Mouse (Mus musculus) heart, embryonic 15.5 days (tissue): ENCODE results near the gene 1700011M02Rik. TPM values are rescaled to one million over a fixed set of nuclear protein-coding genes. Genes with fewer than 3 reads are reported as not detected.
"Not testable (repeated sequence)": the region's sequence is repeated elsewhere in the genome, so short reads cannot be mapped to it uniquely, and the experiment has no call there.

Experiments used
- ATAC-seq: fragments of 200-750 bp; cut with Nextera tagmentation; replicated peaks from 2 replicates; pipeline ENCODE4 v1.8.0; 2017; ENCODE audit warnings: low read depth, moderate TSS enrichment; ENCODE audit not compliant: insufficient number of reproducible peaks, insufficient read depth, low FRiP score
- H3K27ac ChIP-seq: fragments of 300-500 bp; sonication (generic); 2 replicates; pipeline ENCODE4 v1.5.1; 2015; ENCODE audit warnings: mild to moderate bottlenecking, inconsistent platforms
- H3K27me3 ChIP-seq: fragments of 300-500 bp; sonication (generic); 2 replicates; pipeline ENCODE4 v1.6.1; 2015; ENCODE audit warnings: inconsistent platforms
- H3K36me3 ChIP-seq: fragments of 300-500 bp; sonication (generic); 2 replicates; pipeline ENCODE4 v1.6.1; 2015; ENCODE audit warnings: mild to moderate bottlenecking, inconsistent platforms
- H3K4me1 ChIP-seq: fragments of 300-500 bp; sonication (generic); replicated peaks from 2 replicates; pipeline ENCODE4 v1.6.1; 2015; ENCODE audit warnings: inconsistent platforms
- H3K4me2 ChIP-seq: fragments of 300-500 bp; sonication (generic); 2 replicates; pipeline ENCODE4 v1.6.1; 2015; ENCODE audit warnings: inconsistent platforms, mild to moderate bottlenecking, moderate library complexity
- H3K4me3 ChIP-seq: fragments of 300-500 bp; sonication (generic); 2 replicates; pipeline ENCODE4 v1.5.1; 2015; ENCODE audit warnings: mild to moderate bottlenecking, inconsistent platforms
- H3K9ac ChIP-seq: fragments of 300-500 bp; sonication (generic); 2 replicates; pipeline ENCODE4 v1.6.1; 2015; ENCODE audit warnings: mild to moderate bottlenecking, inconsistent platforms
- H3K9me3 ChIP-seq: fragments of 300-500 bp; sonication (generic); replicated peaks from 2 replicates; pipeline ENCODE4 v1.6.1; 2016; ENCODE audit warnings: inconsistent platforms
- WGBS: fragments of 180-500 bp; shearing (Covaris S2); methylation state at CpG from one replicate; pipeline ENCODE4 v1.1.7; 2015; ENCODE audit warnings: mixed read lengths; 5-methylcytosine and 5-hydroxymethylcytosine counted together
- polyA plus RNA-seq: library from polyadenylated mRNA; unstranded; fragments of >200 nt; fragmentation: Nextera tagmentation; extraction: Ambion mirVana; gene quantifications from 2 replicates; pipeline ENCODE4 v1.2.1, GENCODE M21; 2015

1700011M02Rik gene
- not detected in 2 replicates for polyA plus RNA-seq

- 81% methylated on average over 7 of the region's 9 CpGs for WGBS
- H3K9ac ChIP-seq, H3K27ac ChIP-seq, H3K36me3 ChIP-seq, H3K4me3 ChIP-seq, ATAC-seq, H3K9me3 ChIP-seq, H3K4me2 ChIP-seq, H3K4me1 ChIP-seq, H3K27me3 ChIP-seq: not testable (repeated sequence)
These were observed at the start of gene 1700011M02Rik, which contains the start of gene Dmrtc1a for GRCm38 (mm10) chrX:102908587-102908986. TSS of gene 1700011M02Rik (plus strand) at chrX:102908905. TSS of gene Dmrtc1a (minus strand) at chrX:102908687.

GRCm38 (mm10) chrX:102867871-102868270, 40.8 kb upstream of the 1700011M02Rik start, which contains the start of gene 1700031F05Rik:
TSS of gene 1700031F05Rik (minus strand) at chrX:102867971.
- no peaks in the 10 kb centered on the region for H3K9me3 ChIP-seq

DNA sequence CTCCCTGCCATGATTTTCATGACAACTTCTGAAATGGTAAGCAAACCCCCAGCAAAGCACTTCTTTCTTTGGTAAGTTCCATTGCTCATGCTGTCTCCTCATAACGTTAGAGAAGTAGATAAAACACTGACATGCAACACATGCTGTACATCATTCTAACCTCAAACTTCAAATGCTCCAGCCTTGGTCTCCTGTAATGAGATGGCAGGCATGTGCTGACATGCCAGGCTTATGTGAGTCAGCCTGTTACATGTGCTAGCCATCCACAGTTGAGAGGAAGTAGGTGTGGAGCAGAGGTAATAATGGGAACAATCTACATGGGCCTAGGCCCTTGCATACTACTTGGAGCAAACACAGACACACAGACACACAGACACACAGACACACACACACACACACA, 6.1 kb downstream of the 1700011M02Rik start:
- not testable (repeated sequence) for H3K36me3 ChIP-seq, ATAC-seq, H3K9ac ChIP-seq, H3K9me3 ChIP-seq, H3K4me2 ChIP-seq, H3K4me1 ChIP-seq, H3K27ac ChIP-seq, H3K27me3 ChIP-seq, H3K4me3 ChIP-seq
- 54% methylated on average over 1 of the region's 1 CpGs for WGBS

More at GRCm38 (mm10) chrX:102867871-102868270, 40.8 kb upstream of the 1700011M02Rik start, which contains the start of gene 1700031F05Rik:
- Histone ChIP-seq H3K9ac (no peak within 1 kb of the TSS), H3K4me3 (no peak within 1 kb of the TSS), H3K36me3 (no peaks in the 10 kb centered on the region), H3K4me1 (no peaks in the 10 kb centered on the region), H3K27me3 (no peaks in the 10 kb centered on the region), H3K4me2 (no peak within 1 kb of the TSS), H3K27ac (no peak within 1 kb of the TSS)
- ATAC-seq = no peak
- 88% methylated on average over 6 of the region's 6 CpGs for WGBS

- H3K4me1 ChIP-seq, H3K27me3 ChIP-seq, H3K27ac ChIP-seq, H3K4me2 ChIP-seq, H3K36me3 ChIP-seq, H3K9ac ChIP-seq, H3K9me3 ChIP-seq, H3K4me3 ChIP-seq, ATAC-seq: not testable (repeated sequence)
- 17% methylated on average over 4 of the region's 4 CpGs for WGBS
These were observed 18.0 kb downstream of the 1700011M02Rik start for GRCm38 (mm10) chrX:102926707-102927106.

GRCm38 (mm10) chrX:102928072-102928471, 19.4 kb downstream of the 1700011M02Rik start, which contains the start of gene 1700018G05Rik:
TSS of gene 1700018G05Rik (plus strand) at chrX:102928372.
- 74% methylated on average over 6 of the region's 6 CpGs for WGBS
- not testable (repeated sequence) for H3K4me3 ChIP-seq, H3K36me3 ChIP-seq, ATAC-seq, H3K4me2 ChIP-seq, H3K27ac ChIP-seq, H3K27me3 ChIP-seq, H3K9ac ChIP-seq, H3K4me1 ChIP-seq, H3K9me3 ChIP-seq

DNA sequence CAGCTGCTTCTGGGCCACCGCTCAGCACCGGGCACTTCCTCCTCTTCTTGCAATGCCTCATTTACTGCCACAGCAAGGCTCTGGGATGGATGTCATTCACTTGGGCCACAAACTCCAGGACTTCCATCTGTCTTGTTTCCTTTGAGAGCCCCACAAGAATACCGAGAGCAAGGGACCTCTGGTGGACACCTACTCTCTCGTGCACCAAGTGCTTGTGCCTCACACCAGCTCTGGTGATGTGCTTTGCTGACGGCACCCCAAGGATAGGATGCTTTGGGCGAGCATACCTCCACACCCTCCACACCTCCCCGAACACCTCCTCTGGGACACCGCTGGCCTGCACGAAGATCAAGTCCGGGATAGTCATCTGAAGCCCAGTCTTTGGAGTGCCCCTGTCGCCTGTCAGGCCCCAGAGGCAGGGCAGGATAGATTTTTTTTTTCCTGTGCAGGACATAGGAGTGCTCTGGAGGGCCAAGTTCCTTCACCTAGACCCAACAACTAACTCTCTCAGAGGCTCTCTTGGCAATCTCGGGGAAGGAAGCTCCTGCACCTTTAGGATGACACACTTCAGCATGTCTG, 24.4 kb downstream of the 1700011M02Rik start:
- H3K4me1 ChIP-seq = 0 out of 2 replicates have a peak, but pooled peaks cover 2% of the 10 kb centered on the region
- ATAC-seq = no peak
- H3K4me3 ChIP-seq = peak overlapping the region; percentile 56
- H3K27me3 ChIP-seq = peaks cover 30% of the 10 kb centered on the region
- peak overlapping the region; percentile 85 for H3K4me2 ChIP-seq
- no peaks in the 10 kb centered on the region for H3K9me3 ChIP-seq
- no peaks in the 10 kb centered on the region for H3K36me3 ChIP-seq
- no peak overlapping the region for H3K27ac ChIP-seq
- no peak overlapping the region for H3K9ac ChIP-seq
- 43% methylated on average over 12 of the region's 12 CpGs for WGBS

DNA sequence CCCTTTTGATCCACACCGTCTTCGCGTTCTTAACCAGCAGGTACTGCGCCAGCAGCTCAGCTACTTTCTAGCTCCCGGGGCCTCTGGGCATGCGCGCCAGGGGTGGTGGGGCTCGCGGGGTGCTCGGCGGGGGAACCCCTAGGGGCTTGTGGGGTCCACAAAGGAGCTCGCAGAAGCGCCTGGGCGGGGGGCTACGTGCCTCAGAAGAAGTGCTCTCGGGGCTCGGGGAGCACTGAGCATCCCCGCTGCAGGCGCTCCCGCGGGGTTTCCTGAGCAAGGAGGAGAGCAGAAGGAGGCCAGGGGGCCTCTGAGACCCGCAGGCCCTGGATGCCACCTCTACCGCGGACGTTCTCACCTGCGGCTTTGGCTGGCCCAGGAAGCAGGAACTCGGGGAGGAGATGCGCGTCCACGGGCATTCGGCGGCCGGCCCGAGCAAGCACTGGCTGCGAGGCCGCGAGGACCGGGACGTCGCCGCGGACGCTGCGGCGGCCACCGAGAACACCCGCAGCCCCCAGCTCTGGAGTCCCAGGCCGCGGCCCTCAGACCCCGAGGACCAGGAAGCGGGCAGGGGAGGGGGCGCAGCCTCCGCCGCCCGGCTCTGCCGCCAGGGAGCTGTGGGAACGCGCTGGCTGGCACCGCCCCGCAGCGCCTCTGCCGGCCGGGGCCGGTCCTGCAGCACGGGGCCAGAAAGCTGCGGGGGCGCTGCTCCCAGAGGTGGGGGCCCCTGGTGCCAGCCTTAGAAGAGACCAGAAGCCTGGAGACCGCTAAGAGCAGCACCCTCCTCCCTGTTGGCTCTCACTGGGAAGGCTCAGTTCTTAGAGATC, 25.1 kb downstream of the 1700011M02Rik start:
- Histone ChIP-seq H3K36me3 (no peaks in the 10 kb centered on the region), H3K9me3 (no peaks in the 10 kb centered on the region), H3K9ac (peak overlapping the region; percentile 46), H3K4me2 (peak overlapping the region; percentile 85), H3K27ac (no peak overlapping the region), H3K4me3 (peak overlapping the region; percentile 56), H3K4me1 (0 out of 2 replicates have a peak, but pooled peaks cover 2% of the 10 kb centered on the region), H3K27me3 (peaks cover 30% of the 10 kb centered on the region)
- peak; percentile 35; the same call in 1 of the 2 replicates for ATAC-seq
- WGBS = 19% methylated on average over 60 of the region's 68 CpGs

DNA sequence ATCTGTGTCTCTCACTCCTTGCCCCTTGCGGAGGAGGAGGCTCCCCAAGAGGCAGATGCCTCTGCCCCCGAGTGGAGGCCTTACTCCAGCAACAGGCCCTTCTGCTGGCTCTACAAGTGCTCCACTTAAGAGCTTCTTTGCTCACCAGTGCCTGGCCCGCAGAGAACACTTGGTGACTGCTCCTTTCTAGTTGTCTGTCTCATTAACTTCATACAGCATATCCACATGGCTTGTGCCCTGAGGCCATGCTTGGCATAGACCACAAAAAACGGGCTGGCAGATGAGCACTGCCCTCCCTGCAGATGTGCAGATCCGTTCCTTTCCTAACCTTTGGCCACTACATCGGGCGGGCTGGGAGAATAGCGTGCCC, 25.7 kb downstream of the 1700011M02Rik start:
- Histone ChIP-seq H3K4me3 (peak overlapping the region; percentile 56), H3K36me3 (no peaks in the 10 kb centered on the region), H3K9ac (no peak overlapping the region), H3K4me1 (0 out of 2 replicates have a peak, but pooled peaks cover 2% of the 10 kb centered on the region), H3K27ac (no peak overlapping the region), H3K9me3 (no peaks in the 10 kb centered on the region), H3K4me2 (peak overlapping the region; percentile 85), H3K27me3 (peaks cover 30% of the 10 kb centered on the region)
- 62% methylated on average over 8 of the region's 8 CpGs for WGBS
- no peak for ATAC-seq

GRCm38 (mm10) chrX:102936743-102937142, 28.0 kb downstream of the 1700011M02Rik start:
- 0 out of 2 replicates have a peak, but pooled peaks cover 2% of the 10 kb centered on the region for H3K4me1 ChIP-seq
- H3K9ac ChIP-seq = no peak overlapping the region
- H3K27ac ChIP-seq = no peak overlapping the region
- no peaks in the 10 kb centered on the region for H3K36me3 ChIP-seq
- 49% methylated on average over 5 of the region's 5 CpGs for WGBS
- ATAC-seq = no peak
- no peaks in the 10 kb centered on the region for H3K9me3 ChIP-seq
- peaks cover 30% of the 10 kb centered on the region for H3K27me3 ChIP-seq
- H3K4me3 ChIP-seq = no peak overlapping the region
- no peak overlapping the region for H3K4me2 ChIP-seq

GRCm38 (mm10) chrX:102950136-102950535, 41.4 kb downstream of the 1700011M02Rik start:
- not testable (repeated sequence) for H3K27ac ChIP-seq, H3K4me3 ChIP-seq, H3K9me3 ChIP-seq, H3K27me3 ChIP-seq, H3K9ac ChIP-seq, H3K4me2 ChIP-seq, ATAC-seq, H3K4me1 ChIP-seq, H3K36me3 ChIP-seq
- 83% methylated on average over 11 of the region's 11 CpGs for WGBS

DNA sequence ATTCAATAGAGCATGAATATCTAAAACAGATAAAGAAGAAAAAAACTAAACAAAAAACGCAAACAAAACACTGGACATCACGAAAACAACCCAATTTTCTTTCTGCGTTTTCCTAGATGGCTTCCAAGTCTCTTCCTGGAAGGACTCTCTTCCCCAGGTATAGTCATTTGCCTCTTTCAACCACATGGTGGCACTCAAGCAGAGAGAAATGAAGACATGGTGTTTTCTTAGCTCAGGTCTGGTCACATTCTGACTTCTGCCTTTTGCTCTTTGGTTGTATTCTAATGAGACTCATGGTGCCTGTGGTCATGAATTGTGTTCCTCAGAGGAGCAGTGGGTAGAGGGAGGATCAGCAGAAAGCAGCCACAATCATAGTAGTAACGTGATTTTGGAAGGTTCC, 50.2 kb downstream of the 1700011M02Rik start:
- no peak overlapping the region for H3K27ac ChIP-seq
- no peak overlapping the region for H3K4me3 ChIP-seq
- no peak overlapping the region for H3K9ac ChIP-seq
- no peaks in the 10 kb centered on the region for H3K9me3 ChIP-seq
- H3K27me3 ChIP-seq = no peaks in the 10 kb centered on the region
- H3K4me2 ChIP-seq = no peak overlapping the region
- H3K4me1 ChIP-seq = no peaks in the 10 kb centered on the region
- no peaks in the 10 kb centered on the region for H3K36me3 ChIP-seq
- ATAC-seq = no peak
- WGBS = 33% methylated on average over 4 of the region's 4 CpGs
